Mouse (Mus musculus) neural tube, embryonic 14.5 days (tissue): Measurements from ENCODE around the gene Fam13a. TPM values are rescaled to one million over a fixed set of nuclear protein-coding genes. Genes with fewer than 3 reads are reported as not detected.

Source experiments
- ATAC-seq: fragments of 200-750 bp; cut with Nextera tagmentation; 2 replicates; pipeline ENCODE4 v1.8.0; 2017; ENCODE audit warnings: low read depth, mild to moderate bottlenecking, moderate TSS enrichment, moderate library complexity
- H3K27ac ChIP-seq: fragments of 300-500 bp; sonication (generic); 2 replicates; pipeline ENCODE4 v1.5.1; 2014; ENCODE audit warnings: low read depth, mild to moderate bottlenecking, control low read depth, low read length, moderate library complexity, mixed read lengths
- H3K27me3 ChIP-seq: fragments of 300-500 bp; sonication (generic); 2 replicates; pipeline ENCODE4 v1.6.1; 2014; ENCODE audit warnings: low read length; ENCODE audit not compliant: control insufficient read depth, insufficient read depth
- H3K36me3 ChIP-seq: fragments of 300-500 bp; sonication (generic); 2 replicates; pipeline ENCODE4 v1.6.1; 2014; ENCODE audit warnings: low read length, mixed read lengths; ENCODE audit not compliant: control insufficient read depth, insufficient read depth
- H3K4me1 ChIP-seq: fragments of 300-500 bp; sonication (generic); 2 replicates; pipeline ENCODE4 v1.6.1; 2014; ENCODE audit warnings: low read length; ENCODE audit not compliant: control insufficient read depth, insufficient read depth
- H3K4me2 ChIP-seq: fragments of 300-500 bp; sonication (generic); 2 replicates; pipeline ENCODE4 v1.6.1; 2014; ENCODE audit warnings: mild to moderate bottlenecking, low read depth, low read length, control low read depth
- H3K4me3 ChIP-seq: fragments of 300-500 bp; sonication (generic); 2 replicates; pipeline ENCODE4 v1.5.1; 2014; ENCODE audit warnings: low read depth, low read length, control low read depth, mixed read lengths
- H3K9ac ChIP-seq: fragments of 300-500 bp; sonication (generic); replicated peaks from 2 replicates; pipeline ENCODE4 v1.6.1; 2014; ENCODE audit warnings: low read depth, mild to moderate bottlenecking, control low read depth, low read length, mixed read lengths
- H3K9me3 ChIP-seq: fragments of 300-500 bp; sonication (generic); 2 replicates; pipeline ENCODE4 v1.6.1; 2016; ENCODE audit warnings: low read length; ENCODE audit not compliant: control insufficient read depth
- WGBS: fragments of 180-500 bp; shearing (Covaris S2); extraction: QIAGEN DNeasy Blood & Tissue Kit; methylation state at CpG from one replicate; pipeline ENCODE4 v1.1.7; 2014; 5-methylcytosine and 5-hydroxymethylcytosine counted together
- polyA plus RNA-seq: library from polyadenylated mRNA; unstranded; fragments of >200 nt; fragmentation: Nextera tagmentation; extraction: Ambion mirVana; gene quantifications from 2 replicates; pipeline ENCODE4 v1.2.1, GENCODE M21; 2014

The Fam13a gene
- 11.8 and 17.6 TPM in 2 replicates for polyA plus RNA-seq

DNA sequence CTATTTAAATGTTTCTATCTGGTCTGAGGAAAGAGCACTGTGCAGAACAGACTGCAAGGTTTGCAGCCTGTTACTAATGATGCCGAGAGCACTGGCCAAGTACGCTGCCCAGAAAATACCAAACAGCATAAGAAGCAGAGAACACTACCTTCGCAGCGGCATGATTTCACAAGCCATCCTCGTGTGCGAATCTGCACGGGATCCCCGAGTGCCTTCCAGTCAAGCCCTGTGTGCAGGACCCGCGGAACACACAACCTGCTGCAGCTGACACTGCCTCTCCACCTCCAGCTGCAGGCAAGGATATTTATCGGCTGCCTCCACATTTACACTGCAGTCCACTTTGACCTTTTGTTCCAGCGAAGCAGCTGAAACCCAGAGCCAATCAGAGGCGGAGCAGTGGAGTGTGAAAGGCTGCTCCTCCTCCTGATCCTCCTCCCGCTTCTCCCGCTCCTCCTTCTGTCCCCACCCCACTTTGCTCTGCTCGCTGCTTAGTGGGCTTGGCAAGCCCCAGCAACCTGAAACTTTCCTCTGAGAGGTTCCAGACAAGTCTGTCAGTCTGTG lies at the start of gene Fam13a:
Gene Fam13a (minus strand): TSS at position 386 of the 561 bp plus-strand sequence.
- no peaks in the 10 kb centered on the region for H3K27me3 ChIP-seq
- under 1% methylated on average over 16 of the region's 16 CpGs for WGBS
- H3K27ac ChIP-seq = peak within 1 kb of the TSS; percentile 45
- peak within 1 kb of the TSS; percentile 60 for H3K4me2 ChIP-seq
- peaks cover 3% of the 10 kb centered on the region; the same call in 1 of the 2 replicates for H3K4me1 ChIP-seq
- ATAC-seq = peak; percentile 99
- H3K9ac ChIP-seq = peak within 1 kb of the TSS; percentile 56
- H3K9me3 ChIP-seq = no peaks in the 10 kb centered on the region
- peak within 1 kb of the TSS; percentile 55 for H3K4me3 ChIP-seq
- no peaks in the 10 kb centered on the region for H3K36me3 ChIP-seq

DNA sequence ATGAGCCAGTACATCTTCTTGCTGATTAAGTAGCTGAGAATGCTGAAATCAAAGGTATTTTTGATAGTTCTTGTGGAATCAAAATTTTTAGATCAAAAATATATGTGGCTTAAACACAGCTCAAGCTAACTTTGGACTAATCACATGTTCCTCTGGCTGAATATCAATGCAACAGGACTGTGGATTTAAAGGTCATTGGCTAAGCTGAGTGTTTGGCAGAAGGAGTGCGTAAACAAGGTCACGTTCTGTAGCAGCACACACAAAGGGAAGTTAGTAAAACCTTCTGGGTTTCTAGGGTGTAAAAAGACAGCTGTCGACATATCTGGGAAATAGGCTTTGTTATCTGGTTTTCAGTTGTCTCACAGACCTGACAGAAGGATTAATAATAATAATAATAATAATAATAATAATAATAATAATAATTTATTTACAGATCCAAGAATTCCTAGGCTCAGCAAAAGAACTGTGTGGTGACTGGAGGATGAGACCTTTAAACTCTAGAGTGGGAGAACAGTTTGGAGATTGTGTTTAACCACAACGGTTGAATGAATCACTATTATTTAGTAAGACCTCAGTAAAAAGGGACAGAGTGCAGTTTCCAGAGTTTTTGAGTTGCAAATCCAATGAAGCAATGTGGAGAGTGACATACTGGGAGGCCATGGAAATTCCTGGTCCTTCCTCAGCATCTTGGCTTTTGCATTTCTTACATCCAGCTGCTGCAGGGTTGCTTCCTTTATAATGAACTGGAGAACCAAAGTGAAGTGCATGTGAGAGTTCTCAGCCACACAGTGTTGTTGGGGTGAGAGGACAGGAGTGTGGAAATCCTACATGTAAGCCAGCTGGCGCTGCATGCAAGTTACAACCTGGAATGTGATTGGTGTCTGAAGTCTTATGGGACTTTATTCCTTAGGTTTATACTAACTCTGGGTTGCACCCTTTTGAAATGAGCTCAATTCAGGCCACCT lies 48.0 kb upstream of the Fam13a start:
- 88% methylated on average over 5 of the region's 5 CpGs for WGBS
- H3K4me3 ChIP-seq = no peak overlapping the region

DNA sequence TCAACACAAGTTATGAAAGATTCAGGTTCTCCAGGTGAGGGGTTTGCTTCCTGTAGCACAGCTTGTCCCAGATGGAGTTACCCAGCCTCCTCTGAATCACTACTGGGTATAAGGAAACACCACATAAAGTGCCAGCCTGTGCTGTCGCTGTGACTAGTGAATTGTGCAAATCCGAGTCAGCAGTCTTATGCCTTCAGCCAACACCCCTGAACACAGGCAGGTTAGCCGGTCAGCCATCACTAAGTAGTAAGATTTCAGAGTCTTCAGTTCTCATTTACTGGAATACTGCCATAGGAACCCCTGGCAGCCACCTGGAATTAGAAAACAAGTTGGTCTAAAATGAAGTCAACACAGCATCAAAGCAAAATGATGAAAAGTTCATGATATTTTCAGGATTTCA lies 47.3 kb upstream of the Fam13a start:
- WGBS = 87% methylated on average over 3 of the region's 3 CpGs

More for the DNA sequence above, 48.0 kb upstream of the Fam13a start:
- no peaks in the 10 kb centered on the region; the same call in 1 of the 2 replicates for H3K9me3 ChIP-seq
- no peaks in the 10 kb centered on the region for H3K36me3 ChIP-seq
- no peaks in the 10 kb centered on the region for H3K4me1 ChIP-seq
- ATAC-seq = no peak
- no peaks in the 10 kb centered on the region for H3K27me3 ChIP-seq
- no peak overlapping the region for H3K4me2 ChIP-seq
- H3K9ac ChIP-seq = no peak overlapping the region
- no peak overlapping the region for H3K27ac ChIP-seq

DNA sequence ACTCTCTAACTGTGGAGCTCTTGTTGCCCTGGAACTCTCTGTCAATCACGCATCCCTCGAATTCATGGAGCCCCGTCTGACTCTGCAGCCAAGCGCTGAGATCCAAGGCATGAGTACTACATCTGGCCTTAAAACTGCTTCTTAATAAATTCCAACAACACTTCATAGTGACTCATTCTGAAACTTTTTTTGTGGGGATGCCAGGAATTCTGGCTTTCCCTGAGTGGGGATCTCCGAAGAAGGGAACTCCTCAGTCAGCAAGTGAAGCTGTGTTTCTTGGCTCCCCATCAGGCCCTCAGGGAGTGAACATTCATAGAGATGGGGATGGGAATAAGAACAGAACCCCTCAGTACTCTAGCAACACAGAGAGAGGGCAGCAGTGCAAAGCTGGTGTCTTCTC lies 43.8 kb upstream of the Fam13a start:
- Histone ChIP-seq H3K9ac (no peak overlapping the region), H3K4me1 (no peaks in the 10 kb centered on the region), H3K4me2 (no peak overlapping the region), H3K27me3 (no peaks in the 10 kb centered on the region), H3K9me3 (no peaks in the 10 kb centered on the region), H3K27ac (no peak overlapping the region), H3K36me3 (no peaks in the 10 kb centered on the region), H3K4me3 (no peak overlapping the region)
- WGBS = 86% methylated on average over 5 of the region's 5 CpGs
- ATAC-seq = no peak

More for the DNA sequence above, 47.3 kb upstream of the Fam13a start:
- no peaks in the 10 kb centered on the region for H3K4me1 ChIP-seq
- no peak for ATAC-seq
- H3K27ac ChIP-seq = no peak overlapping the region
- no peaks in the 10 kb centered on the region; the same call in 1 of the 2 replicates for H3K9me3 ChIP-seq
- no peak overlapping the region for H3K4me3 ChIP-seq
- no peaks in the 10 kb centered on the region for H3K36me3 ChIP-seq
- no peaks in the 10 kb centered on the region for H3K27me3 ChIP-seq
- H3K9ac ChIP-seq = no peak overlapping the region
- H3K4me2 ChIP-seq = no peak overlapping the region

DNA sequence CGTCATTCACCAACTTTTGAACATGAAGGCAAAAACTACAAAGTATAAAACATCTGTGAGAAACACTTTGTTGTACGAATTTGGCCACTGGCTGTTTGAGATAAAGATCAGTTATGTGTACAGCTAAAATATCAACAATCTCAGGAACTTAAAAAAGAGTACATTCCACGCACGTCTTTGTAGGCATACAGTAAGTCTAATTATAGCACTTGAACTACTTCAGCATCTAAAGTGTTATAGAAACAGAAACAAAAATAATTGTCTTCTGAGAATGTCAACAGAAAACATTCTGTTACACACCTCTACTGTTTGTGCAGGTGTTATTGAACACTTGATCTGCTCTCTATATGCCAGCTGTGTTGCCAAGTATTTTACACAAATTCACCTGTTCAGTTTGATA lies 40.1 kb upstream of the Fam13a start:
- H3K4me3 ChIP-seq = no peak overlapping the region
- H3K36me3 ChIP-seq = no peaks in the 10 kb centered on the region
- H3K9me3 ChIP-seq = no peaks in the 10 kb centered on the region
- 88% methylated on average over 4 of the region's 4 CpGs for WGBS
- no peak for ATAC-seq
- H3K27ac ChIP-seq = no peak overlapping the region
- no peak overlapping the region for H3K9ac ChIP-seq
- H3K4me2 ChIP-seq = no peak overlapping the region
- no peaks in the 10 kb centered on the region for H3K27me3 ChIP-seq
- H3K4me1 ChIP-seq = no peaks in the 10 kb centered on the region

DNA sequence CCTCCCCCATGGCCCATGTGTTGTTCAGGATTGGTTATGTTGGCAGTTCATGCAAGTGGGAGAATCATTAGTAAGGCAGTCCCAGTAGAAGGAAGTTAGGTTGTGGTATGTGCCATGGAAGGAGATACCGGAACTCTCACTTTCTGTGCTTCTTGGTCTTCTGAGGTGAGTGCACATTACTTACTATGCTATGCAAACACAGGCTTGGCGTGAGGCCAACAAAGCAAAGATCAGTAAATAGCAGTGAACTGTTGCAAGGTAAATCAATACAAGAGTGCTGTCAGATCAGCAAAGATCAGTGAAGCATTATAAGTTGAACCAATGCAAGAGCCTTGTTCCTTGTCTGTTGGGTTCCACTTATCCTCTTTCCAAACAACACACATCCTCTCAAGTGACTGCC lies 28.9 kb upstream of the Fam13a start:
- no peaks in the 10 kb centered on the region for H3K27me3 ChIP-seq
- WGBS = 89% methylated on average over 2 of the region's 2 CpGs

DNA sequence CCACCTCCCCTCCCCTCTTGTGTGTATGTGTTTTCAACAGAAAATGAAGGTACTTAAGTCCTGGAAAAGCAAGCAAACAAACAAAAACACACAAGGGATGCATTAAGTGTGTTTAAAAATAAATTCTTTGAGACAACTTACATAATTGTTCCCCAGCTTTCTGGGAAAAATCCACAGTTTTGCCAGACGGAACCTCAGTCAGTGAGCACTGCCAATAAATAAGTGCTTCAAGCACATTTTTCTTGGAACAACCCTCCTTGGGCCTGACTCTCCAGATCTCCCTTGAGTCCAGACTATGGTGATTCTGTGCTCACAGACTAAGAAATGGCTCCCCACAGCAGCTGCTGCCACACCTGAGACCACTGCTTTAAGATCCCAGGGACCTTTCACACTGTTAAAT lies 15.4 kb upstream of the Fam13a start:
- Histone ChIP-seq H3K9me3 (no peaks in the 10 kb centered on the region), H3K36me3 (no peaks in the 10 kb centered on the region), H3K4me3 (no peak overlapping the region), H3K9ac (no peak overlapping the region), H3K4me1 (no peaks in the 10 kb centered on the region), H3K27ac (no peak overlapping the region), H3K4me2 (no peak overlapping the region), H3K27me3 (no peaks in the 10 kb centered on the region)
- 55% methylated on average over 1 of the region's 1 CpGs for WGBS
- ATAC-seq = no peak

More for the DNA sequence above, 28.9 kb upstream of the Fam13a start:
- no peak overlapping the region for H3K9ac ChIP-seq
- no peaks in the 10 kb centered on the region for H3K9me3 ChIP-seq
- ATAC-seq = no peak
- H3K4me2 ChIP-seq = no peak overlapping the region
- no peak overlapping the region for H3K4me3 ChIP-seq
- H3K27ac ChIP-seq = no peak overlapping the region
- no peaks in the 10 kb centered on the region for H3K4me1 ChIP-seq
- no peaks in the 10 kb centered on the region for H3K36me3 ChIP-seq

DNA sequence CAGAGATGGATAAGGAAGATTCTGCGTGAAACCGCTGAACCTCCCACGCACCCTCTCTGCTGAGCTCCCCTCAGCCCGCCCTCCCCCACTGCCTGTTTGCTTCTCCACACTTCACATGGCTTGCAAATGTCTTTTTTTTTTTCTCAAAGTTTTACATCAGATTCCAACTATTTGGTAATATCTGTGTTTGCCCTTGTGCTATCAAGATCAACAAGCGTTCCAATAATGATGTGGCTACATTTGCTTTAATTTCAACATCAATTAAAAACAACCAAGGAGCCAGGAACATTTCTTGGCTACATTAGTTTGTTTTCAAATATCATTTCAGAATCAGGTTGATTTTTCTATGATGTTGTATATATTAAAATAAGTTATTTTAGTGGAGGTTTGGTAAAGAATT lies 8.4 kb upstream of the Fam13a start:
- 89% methylated on average over 5 of the region's 5 CpGs for WGBS
- no peaks in the 10 kb centered on the region for H3K36me3 ChIP-seq
- H3K9me3 ChIP-seq = no peaks in the 10 kb centered on the region
- no peak overlapping the region for H3K4me2 ChIP-seq
- no peak for ATAC-seq
- no peak overlapping the region for H3K9ac ChIP-seq
- no peak overlapping the region for H3K27ac ChIP-seq
- H3K4me3 ChIP-seq = no peak overlapping the region
- H3K27me3 ChIP-seq = no peaks in the 10 kb centered on the region
- H3K4me1 ChIP-seq = no peaks in the 10 kb centered on the region

DNA sequence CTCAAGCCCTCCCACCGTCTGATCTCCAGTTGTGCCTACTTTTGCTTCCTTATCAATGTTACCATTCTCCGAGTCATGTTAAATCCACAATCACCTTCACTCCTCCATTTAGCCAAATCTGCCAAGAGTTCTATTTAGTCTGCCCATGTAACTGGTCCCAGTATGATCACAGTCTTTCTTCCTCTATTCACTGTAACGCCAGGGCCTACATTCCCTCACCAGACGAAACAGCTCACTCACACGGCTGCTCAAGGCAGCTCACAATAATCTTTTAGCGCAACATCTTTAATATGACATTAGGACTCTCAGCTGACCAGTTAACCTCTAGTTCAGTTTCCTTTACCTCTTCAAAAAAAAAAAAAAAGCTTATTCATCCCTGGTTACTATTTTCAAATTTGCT lies 7.2 kb upstream of the Fam13a start:
- 92% methylated on average over 6 of the region's 6 CpGs for WGBS
- ATAC-seq = no peak
- no peaks in the 10 kb centered on the region for H3K27me3 ChIP-seq
- H3K9me3 ChIP-seq = no peaks in the 10 kb centered on the region
- no peak overlapping the region for H3K4me2 ChIP-seq
- H3K36me3 ChIP-seq = no peaks in the 10 kb centered on the region
- H3K9ac ChIP-seq = no peak overlapping the region
- no peak overlapping the region for H3K4me3 ChIP-seq
- H3K4me1 ChIP-seq = no peaks in the 10 kb centered on the region
- H3K27ac ChIP-seq = no peak overlapping the region
